Mouse (Mus musculus) midbrain, embryonic 12.5 days (tissue): ENCODE data around the gene Rab11fip5. TPM values are rescaled to one million over a fixed set of nuclear protein-coding genes. Genes with fewer than 3 reads are reported as not detected.
A peak's percentile ranks its signal among the peaks of the same experiment; 100 is the strongest.

Experiments used
- ATAC-seq: fragments of 200-750 bp; cut with Nextera tagmentation; 2 replicates; pipeline ENCODE4 v1.8.0; 2017; ENCODE audit warnings: low read depth, moderate TSS enrichment, moderate library complexity; ENCODE audit not compliant: low FRiP score
- H3K27ac ChIP-seq: fragments of 300-500 bp; sonication (generic); replicated peaks from 2 replicates; pipeline ENCODE4 v1.5.1; 2016; ENCODE audit warnings: mild to moderate bottlenecking
- H3K27me3 ChIP-seq: fragments of 300-500 bp; sonication (generic); 2 replicates; pipeline ENCODE4 v1.6.1; 2016; ENCODE audit warnings: mild to moderate bottlenecking
- H3K36me3 ChIP-seq: fragments of 300-500 bp; sonication (generic); 2 replicates; pipeline ENCODE4 v1.6.1; 2016
- H3K4me1 ChIP-seq: fragments of 300-500 bp; sonication (generic); 2 replicates; pipeline ENCODE4 v1.6.1; 2016
- H3K4me2 ChIP-seq: fragments of 300-500 bp; sonication (generic); replicated peaks from 2 replicates; pipeline ENCODE4 v1.6.1; 2016; ENCODE audit warnings: mild to moderate bottlenecking, moderate library complexity
- H3K4me3 ChIP-seq: fragments of 300-500 bp; sonication (generic); 2 replicates; pipeline ENCODE4 v1.5.1; 2016; ENCODE audit warnings: mild to moderate bottlenecking
- H3K9ac ChIP-seq: fragments of 300-500 bp; sonication (generic); replicated peaks from 2 replicates; pipeline ENCODE4 v1.6.1; 2016; ENCODE audit warnings: mild to moderate bottlenecking, moderate library complexity
- H3K9me3 ChIP-seq: fragments of 300-500 bp; sonication (generic); 2 replicates; pipeline ENCODE4 v1.6.1; 2016; ENCODE audit warnings: mild to moderate bottlenecking
- WGBS: fragments of 180-500 bp; shearing (Covaris S2); methylation state at CpG from one replicate; pipeline ENCODE4 v1.1.7; 2016; 5-methylcytosine and 5-hydroxymethylcytosine counted together
- polyA plus RNA-seq: library from polyadenylated mRNA; unstranded; fragments of >200 nt; fragmentation: Nextera tagmentation; extraction: Ambion mirVana; gene quantifications from 2 replicates; pipeline ENCODE4 v1.2.1, GENCODE M21; 2016

The Rab11fip5 gene
- polyA plus RNA-seq, 1 experiment from 2014 or later = 9.7 TPM

DNA sequence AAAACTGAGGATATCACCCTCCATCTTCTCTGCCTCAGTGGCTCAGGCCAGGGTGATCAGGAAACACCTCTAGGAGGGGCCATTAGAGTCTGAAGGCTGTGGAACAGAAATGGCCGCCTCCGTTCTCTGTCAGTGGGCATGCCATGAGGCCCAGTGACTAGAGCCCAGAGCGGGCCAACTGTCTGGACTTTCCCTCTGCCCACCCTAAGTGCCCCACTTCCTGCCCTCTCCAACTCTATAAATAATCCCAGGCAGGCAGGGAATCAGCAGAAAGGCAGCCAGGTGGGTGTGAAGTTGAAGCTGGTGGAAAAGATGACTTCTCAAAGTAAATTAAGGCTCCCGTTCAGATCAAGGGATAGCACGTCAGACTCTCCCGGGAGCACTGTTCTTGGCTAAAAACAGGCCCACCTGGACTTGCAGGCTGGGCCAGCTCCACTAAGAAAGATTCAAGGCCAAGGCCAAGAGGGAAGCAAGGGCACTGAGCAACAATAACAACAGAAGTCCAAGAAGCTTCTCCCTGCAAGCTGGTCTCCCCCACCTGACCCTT is 2.5 kb downstream of the Rab11fip5 start:
- no peak overlapping the region for H3K9ac ChIP-seq

DNA sequence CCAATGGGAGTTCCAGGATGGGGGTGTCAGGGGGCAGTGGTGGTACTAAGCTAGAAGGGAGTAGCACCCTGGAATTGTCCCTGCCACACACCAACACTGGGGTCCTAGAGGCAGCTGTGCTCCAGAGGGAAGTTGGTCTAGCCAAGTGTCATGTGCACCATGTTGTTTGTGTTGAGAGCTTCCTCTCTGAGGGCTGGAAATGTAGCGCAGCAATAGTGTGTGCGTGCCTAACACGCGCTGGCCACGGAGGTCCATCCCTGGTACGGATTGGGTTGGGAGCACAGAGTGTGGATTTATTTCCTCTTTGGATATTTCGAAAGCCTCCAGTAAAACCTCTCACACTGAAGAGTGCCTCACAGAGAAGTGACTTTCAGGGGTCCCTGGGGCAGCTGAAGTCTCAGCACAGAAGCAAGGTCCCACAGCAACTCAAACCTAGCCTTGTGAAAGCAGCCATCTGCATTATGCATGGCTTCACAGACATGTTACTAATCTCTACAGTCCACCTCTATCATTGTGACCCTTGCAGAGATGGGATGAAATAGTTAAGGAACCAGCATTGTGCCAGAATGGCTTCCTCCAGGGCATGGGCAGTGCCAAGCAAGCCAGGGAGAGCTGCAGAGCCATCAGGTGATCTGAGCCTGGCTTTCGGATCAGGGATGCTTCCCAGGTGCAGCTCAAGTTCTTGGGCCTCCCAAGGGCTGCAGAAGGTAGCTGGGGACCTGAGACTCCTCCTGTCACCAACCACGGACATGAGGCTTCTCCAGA is 3.6 kb downstream of the Rab11fip5 start:
- WGBS = 89% methylated on average over 9 of the region's 9 CpGs
- ATAC-seq = no peak
- Histone ChIP-seq H3K36me3 (no peaks in the 10 kb centered on the region), H3K4me2 (no peak overlapping the region), H3K4me1 (peaks cover 30% of the 10 kb centered on the region), H3K27ac (no peak overlapping the region), H3K4me3 (no peak overlapping the region), H3K27me3 (peaks cover 18% of the 10 kb centered on the region), H3K9ac (no peak overlapping the region), H3K9me3 (no peaks in the 10 kb centered on the region)

More for the DNA sequence above, 2.5 kb downstream of the Rab11fip5 start:
- 95% methylated on average over 6 of the region's 6 CpGs for WGBS
- ATAC-seq = no peak
- Histone ChIP-seq H3K36me3 (no peaks in the 10 kb centered on the region), H3K9me3 (no peaks in the 10 kb centered on the region), H3K27me3 (peaks cover 27% of the 10 kb centered on the region), H3K4me1 (peaks cover 21% of the 10 kb centered on the region), H3K27ac (no peak overlapping the region), H3K4me2 (peak overlapping the region; percentile 89; the same call in 1 of the 2 replicates), H3K4me3 (no peak overlapping the region)

- ATAC-seq = no peak
- H3K27me3 ChIP-seq = peaks cover 18% of the 10 kb centered on the region
- peaks cover 30% of the 10 kb centered on the region for H3K4me1 ChIP-seq
- no peak overlapping the region for H3K27ac ChIP-seq
- no peaks in the 10 kb centered on the region for H3K9me3 ChIP-seq
- no peak overlapping the region for H3K4me3 ChIP-seq
- no peak overlapping the region for H3K9ac ChIP-seq
- H3K4me2 ChIP-seq = no peak overlapping the region
- 92% methylated on average over 5 of the region's 5 CpGs for WGBS
- no peaks in the 10 kb centered on the region for H3K36me3 ChIP-seq
Observed at GRCm38 (mm10) chr6:85370041-85370440, 4.4 kb downstream of the Rab11fip5 start.

GRCm38 (mm10) chr6:85369181-85369860 is 5.1 kb downstream of the Rab11fip5 start:
- no peak for ATAC-seq
- Histone ChIP-seq H3K4me3 (no peak overlapping the region), H3K9ac (no peak overlapping the region), H3K27me3 (peaks cover 18% of the 10 kb centered on the region), H3K27ac (no peak overlapping the region), H3K4me2 (no peak overlapping the region), H3K4me1 (peaks cover 30% of the 10 kb centered on the region), H3K9me3 (no peaks in the 10 kb centered on the region), H3K36me3 (no peaks in the 10 kb centered on the region)
- 91% methylated on average over 5 of the region's 5 CpGs for WGBS

- Histone ChIP-seq H3K27me3 (peaks cover 17% of the 10 kb centered on the region), H3K9me3 (no peaks in the 10 kb centered on the region), H3K4me1 (peaks cover 25% of the 10 kb centered on the region), H3K4me3 (no peak overlapping the region), H3K9ac (no peak overlapping the region), H3K36me3 (no peaks in the 10 kb centered on the region), H3K27ac (no peak overlapping the region), H3K4me2 (no peak overlapping the region)
- ATAC-seq = no peak
- WGBS = 60% methylated on average over 5 of the region's 5 CpGs
Observed at GRCm38 (mm10) chr6:85368722-85369121, 5.7 kb downstream of the Rab11fip5 start.

- no peaks in the 10 kb centered on the region for H3K36me3 ChIP-seq
- H3K4me2 ChIP-seq = no peak overlapping the region
- H3K4me3 ChIP-seq = no peak overlapping the region
- peaks cover 12% of the 10 kb centered on the region for H3K27me3 ChIP-seq
- H3K9me3 ChIP-seq = no peaks in the 10 kb centered on the region
- WGBS = 100% methylated on average over 1 of the region's 1 CpGs
- peaks cover 20% of the 10 kb centered on the region for H3K4me1 ChIP-seq
- no peak overlapping the region for H3K9ac ChIP-seq
- H3K27ac ChIP-seq = no peak overlapping the region
- ATAC-seq = no peak
Observed at GRCm38 (mm10) chr6:85368166-85368565, 6.3 kb downstream of the Rab11fip5 start.

DNA sequence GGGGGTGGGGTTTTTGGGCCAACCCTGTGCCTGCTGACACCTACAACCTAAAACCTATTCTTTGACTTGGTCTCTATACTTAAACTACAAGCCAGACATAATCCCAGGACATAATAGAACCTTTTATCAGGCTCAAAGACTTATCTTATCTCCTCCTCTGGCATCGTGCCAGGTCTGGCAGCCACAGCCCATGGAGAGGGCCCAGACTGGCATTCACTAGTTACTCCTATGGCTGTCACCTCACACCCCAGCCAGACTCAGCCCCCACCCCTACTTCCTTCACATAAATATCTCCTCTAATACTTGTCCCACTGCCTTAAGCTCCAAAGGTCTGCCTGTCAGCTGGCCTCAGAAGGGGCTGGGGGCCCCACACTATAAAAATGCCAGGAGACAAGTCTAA is 8.0 kb downstream of the Rab11fip5 start:
- Histone ChIP-seq H3K27me3 (no peaks in the 10 kb centered on the region), H3K27ac (no peak overlapping the region), H3K4me3 (no peak overlapping the region), H3K4me2 (no peak overlapping the region), H3K9ac (no peak overlapping the region), H3K9me3 (no peaks in the 10 kb centered on the region), H3K36me3 (no peaks in the 10 kb centered on the region), H3K4me1 (peaks cover 8% of the 10 kb centered on the region)
- no peak for ATAC-seq
- WGBS = 55% methylated on average over 1 of the region's 1 CpGs

GRCm38 (mm10) chr6:85364439-85364838 is 10.0 kb downstream of the Rab11fip5 start:
- no peak overlapping the region for H3K27ac ChIP-seq
- WGBS = 77% methylated on average over 5 of the region's 5 CpGs
- no peak overlapping the region for H3K4me2 ChIP-seq
- H3K9ac ChIP-seq = no peak overlapping the region
- H3K4me1 ChIP-seq = peaks cover 8% of the 10 kb centered on the region
- no peak overlapping the region for H3K4me3 ChIP-seq
- no peaks in the 10 kb centered on the region for H3K9me3 ChIP-seq
- no peaks in the 10 kb centered on the region for H3K36me3 ChIP-seq
- no peaks in the 10 kb centered on the region for H3K27me3 ChIP-seq
- ATAC-seq = no peak

DNA sequence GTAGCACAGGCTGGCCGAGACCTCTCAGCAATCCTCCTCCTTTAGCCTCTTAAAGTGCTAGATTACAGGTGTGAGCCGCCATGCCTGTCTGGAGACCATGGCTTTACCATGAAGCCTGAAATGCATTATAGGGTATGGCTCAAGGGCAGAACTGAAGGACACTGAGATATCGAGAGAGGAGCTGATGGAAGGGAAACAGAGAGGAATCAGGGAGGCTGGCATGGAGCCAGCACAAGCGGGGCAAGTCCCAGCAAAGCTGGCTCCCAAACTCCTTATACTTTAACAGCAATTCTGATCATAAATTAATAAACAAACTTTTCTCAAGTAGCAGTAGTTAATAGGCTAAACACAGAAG is 10.6 kb downstream of the Rab11fip5 start:
- Histone ChIP-seq H3K9ac (no peak overlapping the region), H3K9me3 (no peaks in the 10 kb centered on the region), H3K27ac (no peak overlapping the region), H3K36me3 (no peaks in the 10 kb centered on the region), H3K4me1 (peaks cover 8% of the 10 kb centered on the region), H3K4me2 (no peak overlapping the region), H3K27me3 (no peaks in the 10 kb centered on the region), H3K4me3 (no peak overlapping the region)
- ATAC-seq = no peak
- 92% methylated on average over 4 of the region's 4 CpGs for WGBS

DNA sequence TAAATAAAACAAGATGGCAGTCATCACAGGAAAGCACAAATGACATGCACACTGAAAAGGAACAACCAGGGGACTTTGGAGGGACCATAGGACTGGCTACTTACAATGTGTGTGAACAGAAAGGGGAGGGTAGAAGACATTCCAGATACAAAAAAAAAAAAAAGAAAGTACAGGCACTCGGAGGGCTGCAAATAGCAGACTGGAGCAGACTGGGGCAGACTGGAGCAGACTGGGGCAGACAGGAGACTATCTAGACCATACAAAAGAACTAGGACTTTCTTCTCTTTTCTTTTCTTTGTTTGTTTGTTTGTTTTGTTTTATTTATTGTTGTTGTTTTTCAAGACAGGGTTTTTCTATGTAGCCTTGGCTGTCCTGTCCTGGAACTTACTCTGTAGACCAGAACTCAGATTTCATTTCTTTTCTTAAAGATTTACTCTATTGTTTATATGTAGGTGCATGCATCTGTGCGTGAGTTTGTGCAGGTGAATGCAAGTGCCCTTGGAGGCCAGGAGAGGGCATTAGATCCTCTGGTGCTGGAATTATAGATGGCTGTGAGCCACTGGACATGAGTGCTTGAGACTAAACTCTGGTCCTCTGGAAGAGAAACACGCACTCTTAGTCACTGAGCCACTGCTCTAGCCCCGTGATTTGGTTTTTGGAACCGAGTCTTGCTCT is 11.1 kb downstream of the Rab11fip5 start:
- Histone ChIP-seq H3K4me2 (no peak overlapping the region), H3K27me3 (no peaks in the 10 kb centered on the region), H3K4me1 (peaks cover 8% of the 10 kb centered on the region), H3K4me3 (no peak overlapping the region), H3K9ac (no peak overlapping the region), H3K27ac (no peak overlapping the region), H3K9me3 (no peaks in the 10 kb centered on the region), H3K36me3 (no peaks in the 10 kb centered on the region)
- WGBS = 90% methylated on average over 5 of the region's 5 CpGs
- ATAC-seq = no peak

GRCm38 (mm10) chr6:85362610-85363009 is 11.8 kb downstream of the Rab11fip5 start:
- Histone ChIP-seq H3K27ac (no peak overlapping the region), H3K36me3 (no peaks in the 10 kb centered on the region), H3K4me3 (no peak overlapping the region), H3K27me3 (no peaks in the 10 kb centered on the region), H3K9ac (no peak overlapping the region), H3K4me1 (peaks cover 8% of the 10 kb centered on the region), H3K4me2 (no peak overlapping the region), H3K9me3 (no peaks in the 10 kb centered on the region)
- WGBS = 91% methylated on average over 5 of the region's 5 CpGs
- no peak for ATAC-seq

DNA sequence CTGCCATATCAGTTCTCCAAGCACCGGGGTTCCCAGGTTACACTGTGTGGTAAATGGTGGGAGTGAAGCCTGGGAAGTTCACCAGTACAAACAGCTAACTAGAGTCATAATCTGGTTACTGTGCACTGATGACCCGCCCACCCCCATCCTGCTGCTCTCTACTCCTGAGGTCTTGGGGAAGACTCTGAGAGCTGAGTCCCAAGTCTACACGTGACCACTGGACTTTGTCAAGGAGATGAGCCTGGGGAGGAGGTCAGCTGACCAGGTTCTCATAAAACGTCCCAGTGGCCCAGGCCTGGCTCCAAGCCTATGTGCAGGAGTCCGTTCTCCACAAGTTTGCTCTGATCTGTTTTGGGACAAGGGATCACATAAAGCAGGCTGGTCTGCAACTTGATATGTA is 14.1 kb downstream of the Rab11fip5 start:
- H3K4me3 ChIP-seq = no peak overlapping the region
- no peak overlapping the region for H3K9ac ChIP-seq
- no peaks in the 10 kb centered on the region for H3K4me1 ChIP-seq
- H3K27me3 ChIP-seq = no peaks in the 10 kb centered on the region
- no peak overlapping the region for H3K4me2 ChIP-seq
- ATAC-seq = no peak
- H3K36me3 ChIP-seq = no peaks in the 10 kb centered on the region
- WGBS = 87% methylated on average over 5 of the region's 5 CpGs
- no peak overlapping the region for H3K27ac ChIP-seq
- no peaks in the 10 kb centered on the region for H3K9me3 ChIP-seq
